Mouse (Mus musculus): ENCODE results near the gene Usf1. TPM values are rescaled to one million over a fixed set of nuclear protein-coding genes. Genes with fewer than 3 reads are reported as not detected.

The Usf1 gene
- 116 and 119 TPM in 2 replicates for polyA plus RNA-seq (2015; fragmentation: Nextera tagmentation; extraction: Ambion mirVana)

GRCm38 (mm10) chr1:171410947-171411484, at the start of gene Usf1:
Usf1 (plus strand) TSS chr1:171411313.

DNA sequence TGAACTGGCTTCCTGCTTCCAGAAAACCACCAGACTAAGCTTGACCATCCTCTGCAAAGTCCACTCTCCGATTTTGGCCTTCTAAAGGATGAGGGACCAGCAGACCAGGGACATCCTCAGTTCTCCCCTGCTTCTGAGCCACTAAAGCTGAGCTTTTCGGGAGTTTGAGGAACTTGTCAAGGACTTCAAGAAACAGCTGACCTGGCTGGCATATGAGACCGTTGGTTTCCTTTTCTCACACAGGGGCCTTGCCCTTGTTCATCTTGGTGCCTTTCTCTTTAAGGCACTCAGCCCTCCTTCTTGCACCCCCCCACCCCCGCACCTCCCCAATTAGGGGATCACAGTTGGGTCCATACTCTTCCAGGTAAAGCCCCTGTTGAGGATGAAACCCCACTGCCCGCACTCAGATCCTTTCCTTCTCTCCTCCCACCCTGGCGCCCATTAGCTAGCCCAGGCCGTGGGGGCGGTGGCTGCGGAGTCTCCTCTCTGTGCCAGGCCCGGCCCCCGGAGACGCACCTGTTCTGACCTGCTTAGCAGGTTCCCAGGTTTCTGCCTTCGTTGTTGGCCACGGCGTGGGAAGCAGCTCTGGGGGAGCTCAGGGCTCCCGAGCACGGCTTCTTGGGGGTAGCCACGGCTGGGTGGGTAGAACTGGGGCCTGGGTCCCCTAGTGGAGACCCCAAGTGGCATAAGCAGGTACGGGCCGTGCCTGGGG, 41.1 kb upstream of the Usf1 start, which contains the start of gene Nectin4:
Gene Nectin4 (plus strand): TSS at position 255 of the 712 bp plus-strand sequence.

GRCm38 (mm10) chr1:171388376-171389102, 22.6 kb upstream of the Usf1 start, which contains the start of gene Arhgap30:
Arhgap30 (plus strand) TSS chr1:171388954.

DNA sequence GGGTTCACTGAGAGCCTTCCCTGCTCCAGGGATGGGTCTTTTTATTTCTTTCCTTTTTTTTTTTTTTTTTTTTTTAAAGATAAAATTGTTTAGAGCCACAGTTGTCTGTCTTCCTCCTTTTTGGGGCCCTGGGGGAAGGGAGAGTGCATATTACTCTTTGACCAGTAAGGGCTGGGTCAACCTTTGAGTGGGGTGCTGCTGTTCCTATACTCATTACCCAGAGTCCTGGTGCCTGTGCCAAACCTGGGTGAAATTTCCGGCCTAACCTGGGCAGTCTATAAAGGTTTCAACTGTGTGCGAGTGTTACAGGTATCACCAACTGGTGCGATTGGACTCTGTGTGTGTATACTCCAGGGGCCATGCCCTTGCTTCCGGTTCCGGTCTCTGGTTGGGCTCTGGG, 7.5 kb downstream of the Usf1 start, which contains the start of gene Tstd1:
Gene Tstd1 (plus strand): TSS at position 213 of the 400 bp plus-strand sequence.

GRCm38 (mm10) chr1:171437264-171438013, 26.3 kb downstream of the Usf1 start, which contains the start of gene F11r:
F11r (plus strand) TSS chr1:171437535.

Other genes with a start within 250 kb of the Usf1 start
- 86.8 and 98.4 TPM in 2 replicates for gene Pcp4l1, start 215.0 kb upstream of the Usf1 start, polyA plus RNA-seq (2015; fragmentation: Nextera tagmentation; extraction: Ambion mirVana)
- gene Nr1i3, start 197.3 kb upstream of the Usf1 start, polyA plus RNA-seq (2015; fragmentation: Nextera tagmentation; extraction: Ambion mirVana), result 0.27 and 0.43 TPM in 2 replicates
- 43.0 and 46.0 TPM in 2 replicates for gene Tomm40l, start 188.8 kb upstream of the Usf1 start, polyA plus RNA-seq (2015; fragmentation: Nextera tagmentation; extraction: Ambion mirVana)
- 9.6 and 16.3 TPM in 2 replicates for gene Apoa2, start 186.3 kb upstream of the Usf1 start, polyA plus RNA-seq (2015; fragmentation: Nextera tagmentation; extraction: Ambion mirVana)
- gene Fcer1g, start 176.9 kb upstream of the Usf1 start, polyA plus RNA-seq (2015; fragmentation: Nextera tagmentation; extraction: Ambion mirVana), result 44.9 and 51.8 TPM in 2 replicates
- 3.0 and 4.5 TPM in 2 replicates for gene Adamts4, start 160.9 kb upstream of the Usf1 start, polyA plus RNA-seq (2015; fragmentation: Nextera tagmentation; extraction: Ambion mirVana)
- gene Ndufs2, start 159.9 kb upstream of the Usf1 start, polyA plus RNA-seq (2015; fragmentation: Nextera tagmentation; extraction: Ambion mirVana), result 292 and 295 TPM in 2 replicates
- gene B4galt3, start 141.0 kb upstream of the Usf1 start, polyA plus RNA-seq (2015; fragmentation: Nextera tagmentation; extraction: Ambion mirVana), result 73.7 and 82.5 TPM in 2 replicates
- gene Ppox, start 130.1 kb upstream of the Usf1 start, polyA plus RNA-seq (2015; fragmentation: Nextera tagmentation; extraction: Ambion mirVana), result 27.3 and 34.9 TPM in 2 replicates
- 66.3 and 73.0 TPM in 2 replicates for gene Usp21, start 123.3 kb upstream of the Usf1 start, polyA plus RNA-seq (2015; fragmentation: Nextera tagmentation; extraction: Ambion mirVana)
- 136 and 151 TPM in 2 replicates for gene Ufc1, start 116.3 kb upstream of the Usf1 start, polyA plus RNA-seq (2015; fragmentation: Nextera tagmentation; extraction: Ambion mirVana)
- gene Dedd, start 82.2 kb upstream of the Usf1 start, polyA plus RNA-seq (2015; fragmentation: Nextera tagmentation; extraction: Ambion mirVana), result 36.3 and 36.4 TPM in 2 replicates
- 43.7 and 47.7 TPM in 2 replicates for gene Nit1, start 65.7 kb upstream of the Usf1 start, polyA plus RNA-seq (2015; fragmentation: Nextera tagmentation; extraction: Ambion mirVana)
- gene Pfdn2, start 65.6 kb upstream of the Usf1 start, polyA plus RNA-seq (2015; fragmentation: Nextera tagmentation; extraction: Ambion mirVana), result 137 and 153 TPM in 2 replicates
- 6.6 and 7.4 TPM in 2 replicates for gene Klhdc9, start 50.5 kb upstream of the Usf1 start, polyA plus RNA-seq (2015; fragmentation: Nextera tagmentation; extraction: Ambion mirVana)
- gene Nectin4, start 41.2 kb upstream of the Usf1 start, polyA plus RNA-seq (2015; fragmentation: Nextera tagmentation; extraction: Ambion mirVana), result 5.5 and 6.8 TPM in 2 replicates
- gene Arhgap30, start 22.4 kb upstream of the Usf1 start, polyA plus RNA-seq (2015; fragmentation: Nextera tagmentation; extraction: Ambion mirVana), result 0.90 and 0.92 TPM in 2 replicates
- gene Tstd1, start 7.6 kb downstream of the Usf1 start, polyA plus RNA-seq (2015; fragmentation: Nextera tagmentation; extraction: Ambion mirVana), result 2.3 and 2.7 TPM in 2 replicates
- 16.2 and 18.1 TPM in 2 replicates for gene F11r, start 26.2 kb downstream of the Usf1 start, polyA plus RNA-seq (2015; fragmentation: Nextera tagmentation; extraction: Ambion mirVana)
- gene Alyref2, start 92.2 kb downstream of the Usf1 start, polyA plus RNA-seq (2015; fragmentation: Nextera tagmentation; extraction: Ambion mirVana), result 24.2 and 25.4 TPM in 2 replicates
- gene Itln1, start 124.0 kb downstream of the Usf1 start, polyA plus RNA-seq (2015; fragmentation: Nextera tagmentation; extraction: Ambion mirVana), result not detected in 2 replicates
- 0.13 TPM in 1 of 2 replicates, not detected in the other for gene Cd244a, start 147.9 kb downstream of the Usf1 start, polyA plus RNA-seq (2015; fragmentation: Nextera tagmentation; extraction: Ambion mirVana)
- gene Ly9, start 196.1 kb downstream of the Usf1 start, polyA plus RNA-seq (2015; fragmentation: Nextera tagmentation; extraction: Ambion mirVana), result 0.22 and 0.26 TPM in 2 replicates
- gene Slamf7, start 241.7 kb downstream of the Usf1 start, polyA plus RNA-seq (2015; fragmentation: Nextera tagmentation; extraction: Ambion mirVana), result not detected in 2 replicates

Data from neural tube, postnatal 0 days (tissue).